Mouse (Mus musculus): ENCODE measurements around the gene Hmcn2.
A peak's percentile ranks its signal among the peaks of the same experiment; 100 is the strongest.

Hmcn2 gene

GRCm38 (mm10) chr2:31314007-31314465, at the start of gene Hmcn2:
TSS of gene Hmcn2 (plus strand) at chr2:31314415.
- no peak for DNase-seq

- no peak for DNase-seq
These were observed 46.8 kb upstream of the Hmcn2 start for GRCm38 (mm10) chr2:31267447-31267846.

GRCm38 (mm10) chr2:31268631-31269030, 45.6 kb upstream of the Hmcn2 start:
- DNase-seq, result no peak

GRCm38 (mm10) chr2:31269188-31269587, 45.0 kb upstream of the Hmcn2 start:
- no peak for DNase-seq

- no peak for DNase-seq
These were observed 44.4 kb upstream of the Hmcn2 start for GRCm38 (mm10) chr2:31269847-31270246.

GRCm38 (mm10) chr2:31270470-31270869, 43.7 kb upstream of the Hmcn2 start:
- DNase-seq, result no peak

- DNase-seq, result peak in 1 of 2 experiments; percentile 28
These were observed 43.1 kb upstream of the Hmcn2 start for GRCm38 (mm10) chr2:31271071-31271470.

GRCm38 (mm10) chr2:31274993-31275392, 39.2 kb upstream of the Hmcn2 start:
- no peak for DNase-seq

GRCm38 (mm10) chr2:31277810-31278209, 36.4 kb upstream of the Hmcn2 start:
- DNase-seq, result no peak

GRCm38 (mm10) chr2:31278483-31278882, 35.7 kb upstream of the Hmcn2 start:
- DNase-seq, result no peak

GRCm38 (mm10) chr2:31281138-31281537, 33.1 kb upstream of the Hmcn2 start:
- no peak for DNase-seq

- DNase-seq, result no peak
These were observed 31.9 kb upstream of the Hmcn2 start for GRCm38 (mm10) chr2:31282266-31282665.

GRCm38 (mm10) chr2:31282880-31283279, 31.3 kb upstream of the Hmcn2 start:
- DNase-seq, result no peak

- DNase-seq, result no peak
These were observed 29.7 kb upstream of the Hmcn2 start for GRCm38 (mm10) chr2:31284531-31284930.

GRCm38 (mm10) chr2:31291421-31291820, 22.8 kb upstream of the Hmcn2 start:
- DNase-seq, result peak; percentile 18 to 50

GRCm38 (mm10) chr2:31294985-31295384, 19.2 kb upstream of the Hmcn2 start:
- peak; percentile 37 to 78 for DNase-seq

- no peak for DNase-seq
These were observed 17.8 kb upstream of the Hmcn2 start for GRCm38 (mm10) chr2:31296395-31296794.

- peak; percentile 35 to 42 for DNase-seq
These were observed 16.5 kb upstream of the Hmcn2 start for GRCm38 (mm10) chr2:31297602-31298268.

- DNase-seq, result no peak
These were observed 15.4 kb upstream of the Hmcn2 start for GRCm38 (mm10) chr2:31298814-31299213.

GRCm38 (mm10) chr2:31299266-31299665, 14.9 kb upstream of the Hmcn2 start:
- DNase-seq, result no peak

- no peak for DNase-seq
These were observed 14.2 kb upstream of the Hmcn2 start for GRCm38 (mm10) chr2:31299996-31300395.

GRCm38 (mm10) chr2:31303177-31303576, 11.0 kb upstream of the Hmcn2 start:
- DNase-seq, result no peak

GRCm38 (mm10) chr2:31304191-31304590, 10.0 kb upstream of the Hmcn2 start:
- DNase-seq, result no peak

GRCm38 (mm10) chr2:31304801-31305665, 9.2 kb upstream of the Hmcn2 start:
- no peak for DNase-seq
